In genomic region chr12:86077736-86078135, GRCm38 (mm10) we compare ENCODE assay signal across 8 mouse cellular contexts. TPM values are rescaled to one million over a fixed set of nuclear protein-coding genes. Genes with fewer than 3 reads are reported as not detected.
DNase-seq lines count a peak whose midpoint lies in the region; ATAC-seq and TF ChIP-seq lines count a peak whose summit lies in the region.

No protein-coding gene starts in this region.

- 0 out of 2 replicates have a peak, but pooled peaks cover 4% of the 10 kb centered on the region for H3K36me3 ChIP-seq in heart, embryonic 10.5 days
- H3K36me3 ChIP-seq in forebrain, embryonic 14.5 days (ENCODE audit: control insufficient read depth, insufficient read depth, low read length): no peaks in the 10 kb centered on the region
- no peaks in the 10 kb centered on the region for H3K36me3 ChIP-seq in liver, embryonic 11.5 days (ENCODE audit: control insufficient read depth, insufficient read depth, low read length)
- H3K36me3 ChIP-seq in stomach, postnatal 0 days (ENCODE audit: control insufficient read depth, insufficient read depth, low read length): no peaks in the 10 kb centered on the region

- no peak for DNase-seq in heart, embryonic 10.5 days (ENCODE audit: low spot score)
- DNase-seq in heart, postnatal 10 days: no peak
- peak; percentile 32 for DNase-seq in Muller cell, postnatal 12 days (ENCODE audit: inconsistent ontology term)
- DNase-seq in forebrain, embryonic 14.5 days (ENCODE audit: low spot score): no peak
- no peak for DNase-seq in liver, embryonic 11.5 days (ENCODE audit: low spot score)
- DNase-seq in stomach, postnatal 0 days (ENCODE audit: low spot score): no peak
- no peak for DNase-seq in right cerebral cortex, postnatal 4 days
- DNase-seq in right cerebral cortex, adult 18-20 months: no peak

- peak overlapping the region; percentile 93 for H3K4me2 ChIP-seq in forebrain, embryonic 14.5 days (ENCODE audit: low read length)
- peak overlapping the region; percentile 82 for H3K4me2 ChIP-seq in liver, embryonic 11.5 days
- H3K4me2 ChIP-seq in stomach, postnatal 0 days (replicated peaks; ENCODE audit: low read depth): peak overlapping the region; percentile 93

- H3K4me3 ChIP-seq in heart, embryonic 10.5 days: peak overlapping the region; percentile 70
- peak overlapping the region; percentile 48 for H3K4me3 ChIP-seq in forebrain, embryonic 14.5 days (ENCODE audit: low read depth, low read length)
- H3K4me3 ChIP-seq in liver, embryonic 11.5 days (ENCODE audit: low read depth, low read length): peak overlapping the region; percentile 59
- peak overlapping the region; percentile 54 for H3K4me3 ChIP-seq in stomach, postnatal 0 days (ENCODE audit: low read depth, low read length)

- 26% methylated on average over 11 of the region's 11 CpGs for WGBS in heart, embryonic 10.5 days
- 24% methylated on average over 11 of the region's 11 CpGs for WGBS in forebrain, embryonic 14.5 days
- 38% methylated on average over 11 of the region's 11 CpGs for WGBS in liver, embryonic 11.5 days
- 32% methylated on average over 11 of the region's 11 CpGs for WGBS in stomach, postnatal 0 days

- intact Hi-C loops in heart, postnatal 10 days (cut with DNase I): loop anchor here (2.0 to 5.0 kb wide), 5 partner anchors 53 to 331 kb away; partner anchors contain the start of gene Flvcr2

- TF ChIP-seq EP300 in stomach, postnatal 0 days (optimal IDR thresholded peaks at IDR 0.05): no peak

- no peak for ATAC-seq in forebrain, embryonic 14.5 days
- no peak for ATAC-seq in liver, embryonic 11.5 days (replicated peaks; ENCODE audit: low FRiP score)
- ATAC-seq in stomach, postnatal 0 days (ENCODE audit: low FRiP score, low TSS enrichment): no peak

- peaks cover 14% of the 10 kb centered on the region; the same call in 1 of the 2 replicates for H3K27me3 ChIP-seq in heart, embryonic 10.5 days (ENCODE audit: insufficient read depth, poor library complexity, severe bottlenecking)
- no peaks in the 10 kb centered on the region for H3K27me3 ChIP-seq in forebrain, embryonic 14.5 days (replicated peaks; ENCODE audit: control insufficient read depth, insufficient read depth, low read length)
- H3K27me3 ChIP-seq in liver, embryonic 11.5 days (replicated peaks; ENCODE audit: control insufficient read depth, insufficient read depth, low read length): peaks cover 35% of the 10 kb centered on the region
- H3K27me3 ChIP-seq in stomach, postnatal 0 days (ENCODE audit: control insufficient read depth, insufficient read depth, low read length): no peaks in the 10 kb centered on the region

- H3K9ac ChIP-seq in forebrain, embryonic 14.5 days (ENCODE audit: low read length): peak overlapping the region; percentile 70; the same call in 1 of the 2 replicates
- H3K9ac ChIP-seq in liver, embryonic 11.5 days (ENCODE audit: low read depth, low read length): peak overlapping the region; percentile 50
- peak overlapping the region; percentile 53 for H3K9ac ChIP-seq in stomach, postnatal 0 days (ENCODE audit: low read length)

- TF ChIP-seq CTCF in stomach, postnatal 0 days (IDR thresholded peaks at IDR 0.05; ENCODE audit: low read depth): no peak

- peaks cover 28% of the 10 kb centered on the region for H3K4me1 ChIP-seq in heart, embryonic 10.5 days
- peaks cover 16% of the 10 kb centered on the region for H3K4me1 ChIP-seq in forebrain, embryonic 14.5 days (ENCODE audit: control insufficient read depth, insufficient read depth, low read length)
- H3K4me1 ChIP-seq in liver, embryonic 11.5 days (replicated peaks; ENCODE audit: control insufficient read depth, insufficient read depth, low read length): peaks cover 3% of the 10 kb centered on the region; the same call in 1 of the 2 replicates
- no peaks in the 10 kb centered on the region; the same call in 1 of the 2 replicates for H3K4me1 ChIP-seq in stomach, postnatal 0 days (replicated peaks; ENCODE audit: control insufficient read depth, insufficient read depth)

- H3K27ac ChIP-seq in heart, embryonic 10.5 days: peak overlapping the region; percentile 92
- peak overlapping the region; percentile 58; the same call in 1 of the 2 replicates for H3K27ac ChIP-seq in forebrain, embryonic 14.5 days (ENCODE audit: low read depth, low read length)
- H3K27ac ChIP-seq in liver, embryonic 11.5 days (ENCODE audit: low read depth, low read length): no peak overlapping the region
- peak overlapping the region; percentile 93; the same call in 1 of the 2 replicates for H3K27ac ChIP-seq in stomach, postnatal 0 days (replicated peaks)

- no peaks in the 10 kb centered on the region for H3K9me3 ChIP-seq in heart, embryonic 10.5 days
- no peaks in the 10 kb centered on the region for H3K9me3 ChIP-seq in forebrain, embryonic 14.5 days (replicated peaks; ENCODE audit: control insufficient read depth, low read length)
- H3K9me3 ChIP-seq in liver, embryonic 11.5 days (ENCODE audit: control insufficient read depth, low read length): no peaks in the 10 kb centered on the region
- no peaks in the 10 kb centered on the region for H3K9me3 ChIP-seq in stomach, postnatal 0 days (ENCODE audit: control insufficient read depth, low read length)

RNA-seq across cellular contexts. Expression of gene Tgfb3, which starts 1.1 kb away (rescaled TPM):
- 13.0 and 15.3 TPM in 2 replicates for polyA plus RNA-seq in heart, embryonic 10.5 days (2016; fragmentation: Nextera tagmentation; extraction: Ambion mirVana)
- total RNA-seq in heart, postnatal 10 days (2021): 10 to 100 TPM; 19.8 to 20.7 TPM
- polyA plus RNA-seq in forebrain, embryonic 14.5 days (2014; fragmentation: Nextera tagmentation; extraction: Ambion mirVana): 4.0 and 5.1 TPM in 2 replicates
- 12.4 and 14.7 TPM in 2 replicates for polyA plus RNA-seq in liver, embryonic 11.5 days (2014; fragmentation: Nextera tagmentation; extraction: Ambion mirVana)
- 9.4 and 9.5 TPM in 2 replicates for polyA plus RNA-seq in stomach, postnatal 0 days (2015; fragmentation: Nextera tagmentation; extraction: Ambion mirVana)

RNA-seq across cellular contexts. Expression of gene Ift43, which starts 4.6 kb away (rescaled TPM):
- 104 and 114 TPM in 2 replicates for polyA plus RNA-seq in heart, embryonic 10.5 days (2016; fragmentation: Nextera tagmentation; extraction: Ambion mirVana)
- 10 to 100 TPM; 30.2 to 34.0 TPM for total RNA-seq in heart, postnatal 10 days (2021)
- polyA plus RNA-seq in forebrain, embryonic 14.5 days (2014; fragmentation: Nextera tagmentation; extraction: Ambion mirVana): 73.7 and 82.0 TPM in 2 replicates
- 26.3 and 28.1 TPM in 2 replicates for polyA plus RNA-seq in liver, embryonic 11.5 days (2014; fragmentation: Nextera tagmentation; extraction: Ambion mirVana)
- 48.0 and 49.4 TPM in 2 replicates for polyA plus RNA-seq in stomach, postnatal 0 days (2015; fragmentation: Nextera tagmentation; extraction: Ambion mirVana)
